Mouse (Mus musculus) hindbrain, embryonic 14.5 days (tissue): ENCODE results near the gene Pbxip1. TPM values are rescaled to one million over a fixed set of nuclear protein-coding genes. Genes with fewer than 3 reads are reported as not detected.
A peak's percentile ranks its signal among the peaks of the same experiment; 100 is the strongest.

Experiments used
- ATAC-seq: fragments of 200-750 bp; cut with Nextera tagmentation; 2 replicates; pipeline ENCODE4 v1.8.0; 2017; ENCODE audit warnings: moderate number of reproducible peaks, mild to moderate bottlenecking, moderate TSS enrichment, moderate library complexity; ENCODE audit not compliant: low FRiP score
- DNase-seq: peaks from one replicate; pipeline ENCODE4 v3.0.0-alpha.2; 2015; ENCODE audit warnings: low spot score
- H3K27ac ChIP-seq: fragments of 300-500 bp; sonication (generic); 2 replicates; pipeline ENCODE4 v1.5.1; 2014; ENCODE audit warnings: mild to moderate bottlenecking, moderate library complexity
- H3K27me3 ChIP-seq: fragments of 300-500 bp; sonication (generic); 2 replicates; pipeline ENCODE4 v1.6.1; 2014; ENCODE audit warnings: mild to moderate bottlenecking, low read length, mixed read lengths; ENCODE audit not compliant: control insufficient read depth, insufficient read depth
- H3K36me3 ChIP-seq: fragments of 300-500 bp; sonication (generic); replicated peaks from 2 replicates; pipeline ENCODE4 v1.6.1; 2014; ENCODE audit not compliant: control insufficient read depth, insufficient read depth
- H3K4me1 ChIP-seq: fragments of 300-500 bp; sonication (generic); replicated peaks from 2 replicates; pipeline ENCODE4 v1.6.1; 2014; ENCODE audit warnings: antibody characterized with exemption, low read length, mixed read lengths; ENCODE audit not compliant: control insufficient read depth, insufficient read depth
- H3K4me2 ChIP-seq: fragments of 300-500 bp; sonication (generic); replicated peaks from 2 replicates; pipeline ENCODE4 v1.6.1; 2014; ENCODE audit warnings: mild to moderate bottlenecking, moderate library complexity
- H3K4me3 ChIP-seq: fragments of 300-500 bp; sonication (generic); replicated peaks from 2 replicates; pipeline ENCODE4 v1.5.1; 2014; ENCODE audit warnings: mild to moderate bottlenecking, low read length
- H3K9ac ChIP-seq: fragments of 300-500 bp; sonication (generic); 2 replicates; pipeline ENCODE4 v1.6.1; 2014
- H3K9me3 ChIP-seq: fragments of 300-500 bp; sonication (generic); 2 replicates; pipeline ENCODE4 v1.6.1; 2016; ENCODE audit warnings: low read length; ENCODE audit not compliant: control insufficient read depth
- WGBS: fragments of 180-500 bp; shearing (Covaris S2); extraction: QIAGEN DNeasy Blood & Tissue Kit; methylation state at CpG from one replicate; pipeline ENCODE4 v1.1.7; 2014; 5-methylcytosine and 5-hydroxymethylcytosine counted together
- polyA plus RNA-seq: library from polyadenylated mRNA; unstranded; fragments of >200 nt; fragmentation: Nextera tagmentation; extraction: Ambion mirVana; gene quantifications from 2 replicates; pipeline ENCODE4 v1.2.1, GENCODE M21; 2014

The Pbxip1 gene
- polyA plus RNA-seq: 9.8 and 12.8 TPM in 2 replicates

DNA sequence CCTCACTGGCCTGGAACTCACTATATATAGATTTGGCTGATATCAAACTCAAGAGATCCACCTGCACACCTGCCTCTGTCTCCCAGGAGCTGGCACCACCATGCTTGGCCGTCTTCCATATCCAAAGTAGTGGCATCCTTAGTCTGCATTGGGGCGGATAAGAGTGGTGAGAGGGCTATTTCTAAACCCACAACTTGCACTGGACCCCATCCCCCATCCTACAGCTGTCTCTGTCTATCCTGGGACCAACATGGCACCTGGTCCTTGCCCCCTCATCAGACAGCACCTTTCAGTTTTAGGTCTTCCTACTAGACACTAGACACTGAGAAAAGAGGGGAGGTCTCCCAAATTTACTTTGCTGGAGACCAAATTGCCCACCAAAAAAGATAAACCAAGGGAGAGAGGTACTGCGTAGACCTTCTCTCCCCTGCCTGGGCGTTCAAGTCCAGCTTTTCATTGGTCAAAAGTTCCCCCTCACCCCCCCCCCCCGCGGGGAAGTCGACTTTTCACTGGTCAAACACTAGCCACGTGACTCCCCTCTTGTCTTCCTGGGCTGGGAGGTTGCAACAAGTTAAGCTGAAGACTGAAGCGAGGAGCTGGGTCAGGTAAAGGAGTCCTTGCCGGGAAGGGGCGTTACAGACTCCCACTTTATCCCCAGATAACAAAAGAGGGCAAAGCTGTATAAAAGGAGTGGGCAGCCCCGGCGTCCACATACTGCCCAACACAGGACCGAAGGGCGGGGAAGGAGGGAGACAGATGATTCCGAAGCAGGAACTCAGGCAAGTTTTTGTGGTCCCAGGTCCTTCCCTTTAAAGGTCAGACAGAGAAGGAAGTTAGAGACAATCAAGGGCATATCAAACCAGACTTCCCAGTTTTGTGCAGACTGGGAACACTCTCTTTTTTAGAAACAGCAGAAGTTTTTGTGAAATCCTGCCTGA, at the start of gene Pbxip1:
Gene Pbxip1 (plus strand): TSS at position 531 of the 938 bp plus-strand sequence.
- H3K27ac ChIP-seq: no peak within 1 kb of the TSS
- peak within 1 kb of the TSS; percentile 46 for H3K4me2 ChIP-seq
- H3K9ac ChIP-seq: peak within 1 kb of the TSS; percentile 38; the same call in 1 of the 2 replicates
- ATAC-seq: peak; percentile 59; the same call in 1 of the 2 replicates
- peak within 1 kb of the TSS; percentile 22 for H3K4me3 ChIP-seq
- peaks cover 27% of the 10 kb centered on the region for H3K36me3 ChIP-seq
- WGBS: 5% methylated on average over 16 of the region's 16 CpGs
- no peaks in the 10 kb centered on the region for H3K27me3 ChIP-seq
- H3K4me1 ChIP-seq: peaks cover 11% of the 10 kb centered on the region
- H3K9me3 ChIP-seq: no peaks in the 10 kb centered on the region
- peak; percentile 50 for DNase-seq

GRCm38 (mm10) chr3:89387632-89388031, 48.9 kb upstream of the Pbxip1 start:
- H3K4me2 ChIP-seq: no peak overlapping the region
- H3K9me3 ChIP-seq: no peaks in the 10 kb centered on the region
- no peaks in the 10 kb centered on the region for H3K36me3 ChIP-seq
- H3K27ac ChIP-seq: no peak overlapping the region
- no peak overlapping the region for H3K9ac ChIP-seq
- 80% methylated on average over 11 of the region's 11 CpGs for WGBS
- ATAC-seq (no peak), DNase-seq (no peak)
- no peak overlapping the region for H3K4me3 ChIP-seq
- H3K4me1 ChIP-seq: peaks cover 21% of the 10 kb centered on the region
- 0 out of 2 replicates have a peak, but pooled peaks cover 5% of the 10 kb centered on the region for H3K27me3 ChIP-seq

GRCm38 (mm10) chr3:89388134-89388881, 48.2 kb upstream of the Pbxip1 start:
- Histone ChIP-seq H3K4me2 (no peak overlapping the region), H3K4me1 (peaks cover 26% of the 10 kb centered on the region), H3K27me3 (0 out of 2 replicates have a peak, but pooled peaks cover 5% of the 10 kb centered on the region), H3K9me3 (no peaks in the 10 kb centered on the region), H3K27ac (no peak overlapping the region), H3K9ac (no peak overlapping the region), H3K36me3 (no peaks in the 10 kb centered on the region), H3K4me3 (no peak overlapping the region)
- WGBS: 71% methylated on average over 11 of the region's 11 CpGs
- ATAC-seq (no peak), DNase-seq (no peak)

DNA sequence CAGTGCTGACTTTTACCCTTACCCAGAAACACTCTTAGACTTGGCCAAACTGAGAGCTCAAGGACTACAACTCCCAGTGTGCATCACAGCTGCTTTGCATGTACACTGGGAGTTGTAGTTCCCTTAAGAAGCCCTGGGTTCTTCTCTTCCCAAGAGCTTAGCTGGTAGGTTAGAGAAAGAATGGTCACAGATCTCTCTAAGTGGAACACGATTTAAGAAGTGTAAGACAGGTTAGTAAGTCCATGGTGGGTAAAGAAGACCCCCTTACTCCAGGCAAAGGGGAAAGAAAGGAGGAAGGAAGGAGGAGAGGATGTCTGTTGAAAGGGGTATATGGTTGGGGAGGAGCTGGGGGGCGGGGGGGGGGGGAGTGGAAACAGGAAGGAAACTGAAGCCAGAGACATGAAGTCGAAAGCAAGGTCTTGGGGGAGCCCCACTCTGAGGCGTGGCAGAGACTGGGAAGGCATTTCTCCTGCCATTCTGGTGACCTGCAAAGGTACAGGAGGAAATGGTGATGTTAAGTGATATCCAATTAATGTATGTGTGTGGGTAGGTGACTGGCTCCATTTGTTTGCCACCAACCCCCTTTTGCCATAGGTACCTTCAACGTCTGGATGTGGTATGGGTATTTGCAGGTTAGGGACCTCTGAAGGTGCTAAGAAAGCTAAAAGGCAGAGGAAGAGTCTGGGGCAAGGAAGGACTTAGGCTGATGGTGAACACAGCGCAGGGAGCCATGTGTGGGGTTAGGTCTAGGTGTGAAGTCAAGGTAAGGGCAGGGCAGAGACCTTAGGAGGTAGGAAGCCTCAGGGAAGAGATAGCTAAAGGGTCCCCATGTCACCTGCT, 47.4 kb upstream of the Pbxip1 start:
- no peak overlapping the region for H3K27ac ChIP-seq
- no peak overlapping the region for H3K9ac ChIP-seq
- no peaks in the 10 kb centered on the region for H3K36me3 ChIP-seq
- peaks cover 9% of the 10 kb centered on the region for H3K27me3 ChIP-seq
- DNase-seq (peak; percentile 64), ATAC-seq (no peak)
- H3K4me3 ChIP-seq: no peak overlapping the region
- peaks cover 31% of the 10 kb centered on the region for H3K4me1 ChIP-seq
- H3K4me2 ChIP-seq: no peak overlapping the region
- whole genome bisulfite sequencing: 69% methylated on average over 6 of the region's 6 CpGs
- no peaks in the 10 kb centered on the region for H3K9me3 ChIP-seq

- H3K4me2 ChIP-seq: no peak overlapping the region
- whole genome bisulfite sequencing: 69% methylated on average over 4 of the region's 5 CpGs
- peaks cover 40% of the 10 kb centered on the region for H3K4me1 ChIP-seq
- no peaks in the 10 kb centered on the region for H3K9me3 ChIP-seq
- no peak overlapping the region for H3K27ac ChIP-seq
- no peaks in the 10 kb centered on the region for H3K36me3 ChIP-seq
- H3K9ac ChIP-seq: no peak overlapping the region
- DNase-seq (no peak), ATAC-seq (no peak)
- peaks cover 19% of the 10 kb centered on the region for H3K27me3 ChIP-seq
- no peak overlapping the region for H3K4me3 ChIP-seq
Observed at GRCm38 (mm10) chr3:89390111-89390515, 46.4 kb upstream of the Pbxip1 start.

GRCm38 (mm10) chr3:89390699-89391662, 45.5 kb upstream of the Pbxip1 start:
- Histone ChIP-seq H3K4me1 (peaks cover 41% of the 10 kb centered on the region), H3K4me2 (peak overlapping the region; percentile 100), H3K9ac (peak overlapping the region; percentile 71), H3K27me3 (peaks cover 28% of the 10 kb centered on the region), H3K4me3 (peak overlapping the region; percentile 48), H3K36me3 (no peaks in the 10 kb centered on the region), H3K27ac (no peak overlapping the region), H3K9me3 (no peaks in the 10 kb centered on the region)
- WGBS: 11% methylated on average over 19 of the region's 19 CpGs
- DNase-seq: no peak
- no peak for ATAC-seq

- H3K27me3 ChIP-seq: peaks cover 31% of the 10 kb centered on the region
- DNase-seq (no peak), ATAC-seq (no peak)
- H3K4me1 ChIP-seq: peaks cover 48% of the 10 kb centered on the region
- no peaks in the 10 kb centered on the region for H3K36me3 ChIP-seq
- under 1% methylated on average over 51 of the region's 56 CpGs for WGBS
- H3K4me3 ChIP-seq: peak overlapping the region; percentile 48
- peak overlapping the region; percentile 100 for H3K4me2 ChIP-seq
- no peaks in the 10 kb centered on the region for H3K9me3 ChIP-seq
- peak overlapping the region; percentile 71 for H3K9ac ChIP-seq
- no peak overlapping the region for H3K27ac ChIP-seq
Observed at GRCm38 (mm10) chr3:89391663-89392511, 44.6 kb upstream of the Pbxip1 start.
